Mouse (Mus musculus) kidney, embryonic 14.5 days (tissue): Measurements from ENCODE around the gene Prmt2. TPM values are rescaled to one million over a fixed set of nuclear protein-coding genes. Genes with fewer than 3 reads are reported as not detected.

Source experiments
- ATAC-seq: fragments of 200-750 bp; cut with Nextera tagmentation; 2 replicates; pipeline ENCODE4 v1.8.0; 2017; ENCODE audit warnings: moderate number of reproducible peaks, mild to moderate bottlenecking, moderate TSS enrichment, moderate library complexity; ENCODE audit not compliant: low FRiP score, low TSS enrichment
- H3K27ac ChIP-seq: fragments of 300-500 bp; sonication (generic); 2 replicates; pipeline ENCODE4 v1.5.1; 2014; ENCODE audit warnings: low read depth, mild to moderate bottlenecking, low read length, moderate library complexity, mixed read lengths
- H3K27me3 ChIP-seq: fragments of 300-500 bp; sonication (generic); 2 replicates; pipeline ENCODE4 v1.6.1; 2014; ENCODE audit warnings: mild to moderate bottlenecking, low read length; ENCODE audit not compliant: control insufficient read depth, insufficient read depth
- H3K36me3 ChIP-seq: fragments of 300-500 bp; sonication (generic); 2 replicates; pipeline ENCODE4 v1.6.1; 2014; ENCODE audit warnings: low read length, mixed read lengths; ENCODE audit not compliant: control insufficient read depth, insufficient read depth
- H3K4me1 ChIP-seq: fragments of 300-500 bp; sonication (generic); 2 replicates; pipeline ENCODE4 v1.6.1; 2014; ENCODE audit warnings: low read length, mixed read lengths; ENCODE audit not compliant: control insufficient read depth, insufficient read depth
- H3K4me2 ChIP-seq: fragments of 300-500 bp; sonication (generic); replicated peaks from 2 replicates; pipeline ENCODE4 v1.6.1; 2014; ENCODE audit warnings: low read depth, mild to moderate bottlenecking, low read length
- H3K4me3 ChIP-seq: fragments of 300-500 bp; sonication (generic); 2 replicates; pipeline ENCODE4 v1.5.1; 2014; ENCODE audit warnings: mild to moderate bottlenecking, low read length
- H3K9ac ChIP-seq: fragments of 300-500 bp; sonication (generic); 2 replicates; pipeline ENCODE4 v1.6.1; 2014; ENCODE audit warnings: low read depth, mild to moderate bottlenecking, low read length, moderate library complexity
- H3K9me3 ChIP-seq: fragments of 300-500 bp; sonication (generic); 2 replicates; pipeline ENCODE4 v1.6.1; 2016; ENCODE audit warnings: low read length; ENCODE audit not compliant: control insufficient read depth
- WGBS: fragments of 180-500 bp; shearing (Covaris S2); extraction: QIAGEN DNeasy Blood & Tissue Kit; methylation state at CpG from one replicate; pipeline ENCODE4 v1.1.7; 2014; 5-methylcytosine and 5-hydroxymethylcytosine counted together
- polyA plus RNA-seq: library from polyadenylated mRNA; unstranded; fragments of >200 nt; fragmentation: Nextera tagmentation; extraction: Ambion mirVana; gene quantifications from 2 replicates; pipeline ENCODE4 v1.2.1, GENCODE M21; 2014

Prmt2 gene
- polyA plus RNA-seq, 1 experiment from 2014 or later, result 57.6 TPM

DNA sequence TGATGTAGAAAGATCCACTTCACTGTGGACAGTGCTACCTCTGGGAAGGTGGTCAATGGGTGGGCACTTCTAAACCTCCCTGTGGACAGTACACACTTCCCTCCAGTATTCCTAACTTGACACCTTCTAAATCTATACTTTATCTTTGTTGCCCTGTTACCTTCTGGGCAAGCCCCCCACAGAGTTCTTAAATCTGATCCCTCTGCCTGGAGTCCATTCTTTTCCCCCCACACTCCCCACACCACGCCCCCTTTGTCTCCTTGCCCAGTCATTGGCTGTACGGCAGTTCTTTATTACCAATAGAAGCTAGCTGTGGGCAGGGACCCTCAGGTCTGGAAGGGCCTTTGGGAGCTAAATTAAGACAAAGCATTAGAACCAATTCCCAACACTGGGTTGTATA, 7.4 kb upstream of the Prmt2 start:
- Histone ChIP-seq H3K36me3 (no peaks in the 10 kb centered on the region), H3K4me2 (no peak overlapping the region), H3K9me3 (no peaks in the 10 kb centered on the region), H3K27me3 (no peaks in the 10 kb centered on the region), H3K4me1 (no peaks in the 10 kb centered on the region), H3K4me3 (no peak overlapping the region), H3K9ac (no peak overlapping the region), H3K27ac (no peak overlapping the region)
- WGBS, result 73% methylated on average over 2 of the region's 2 CpGs
- ATAC-seq, result no peak

DNA sequence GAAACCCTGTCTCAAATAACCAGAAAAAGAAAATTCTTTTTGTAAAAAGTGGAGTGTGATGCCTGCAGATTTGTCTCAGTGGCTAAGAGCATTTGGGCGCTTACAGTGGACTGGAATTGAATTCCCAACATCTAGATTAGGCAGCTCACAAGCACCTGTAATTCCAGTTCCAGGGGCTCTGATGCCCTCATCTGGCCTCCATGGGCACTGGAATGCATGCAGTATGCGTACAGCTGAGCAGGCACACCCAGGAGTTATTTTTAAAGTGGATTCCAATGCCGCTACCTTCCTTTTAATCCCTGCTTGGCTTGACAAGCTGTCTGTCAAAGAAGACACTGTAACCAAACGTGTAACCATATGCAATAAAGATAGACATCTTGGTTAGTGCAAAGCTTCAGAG, 1.7 kb upstream of the Prmt2 start:
- Histone ChIP-seq H3K4me3 (no peak overlapping the region), H3K36me3 (no peaks in the 10 kb centered on the region), H3K9me3 (no peaks in the 10 kb centered on the region), H3K4me2 (no peak overlapping the region), H3K9ac (no peak overlapping the region), H3K27me3 (no peaks in the 10 kb centered on the region), H3K4me1 (no peaks in the 10 kb centered on the region), H3K27ac (no peak overlapping the region)
- no peak for ATAC-seq
- WGBS, result 75% methylated on average over 4 of the region's 4 CpGs

DNA sequence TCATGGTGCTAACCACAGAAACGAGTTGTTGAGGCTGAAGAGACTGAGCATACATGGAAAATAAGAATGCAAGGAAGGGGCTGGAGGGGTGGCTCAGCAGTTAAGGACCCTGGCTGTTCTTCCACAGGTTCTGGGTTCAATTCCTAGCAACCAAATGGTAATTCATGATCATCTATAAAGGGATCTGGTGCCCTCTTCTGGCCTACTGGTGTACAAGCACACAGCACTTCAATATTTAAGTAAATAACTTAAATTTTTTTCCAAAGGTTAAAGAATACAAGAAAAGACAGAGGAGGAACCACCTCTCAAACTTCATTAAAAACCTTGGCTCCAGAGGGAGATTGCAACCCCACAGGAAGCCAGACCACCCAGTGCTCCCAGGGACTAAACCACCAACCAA, 8.0 kb downstream of the Prmt2 start:
- Histone ChIP-seq H3K27me3 (no peaks in the 10 kb centered on the region), H3K4me2 (no peak overlapping the region), H3K27ac (no peak overlapping the region), H3K9ac (no peak overlapping the region), H3K9me3 (no peaks in the 10 kb centered on the region), H3K4me1 (no peaks in the 10 kb centered on the region), H3K4me3 (no peak overlapping the region), H3K36me3 (peaks cover 9% of the 10 kb centered on the region; the same call in 1 of the 2 replicates)
- ATAC-seq, result no peak
- WGBS, result 76% methylated on average over 1 of the region's 1 CpGs

DNA sequence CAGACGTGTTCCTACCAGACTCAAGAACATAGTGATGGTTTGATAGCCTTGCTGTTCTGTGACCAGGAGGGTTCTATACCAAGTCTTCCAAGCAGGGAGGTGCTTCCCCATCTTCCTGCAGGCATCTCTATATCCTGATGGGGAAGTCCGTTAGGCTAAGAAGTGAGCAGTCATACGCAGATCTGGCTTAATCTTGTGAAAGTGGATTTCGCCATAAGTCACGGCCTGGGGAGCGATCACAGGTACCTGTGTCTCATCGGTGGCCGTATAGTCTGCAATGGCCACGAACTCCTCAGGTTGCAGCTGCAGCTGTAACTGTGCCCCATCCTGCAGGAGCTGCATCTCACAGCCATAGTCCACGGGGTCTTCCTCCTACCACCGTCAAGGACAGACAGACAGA, 11.7 kb downstream of the Prmt2 start:
- 96% methylated on average over 11 of the region's 11 CpGs for WGBS
- Histone ChIP-seq H3K36me3 (peaks cover 31% of the 10 kb centered on the region; the same call in 1 of the 2 replicates), H3K4me1 (no peaks in the 10 kb centered on the region), H3K4me2 (no peak overlapping the region), H3K27ac (no peak overlapping the region), H3K9me3 (no peaks in the 10 kb centered on the region), H3K27me3 (no peaks in the 10 kb centered on the region), H3K9ac (no peak overlapping the region), H3K4me3 (no peak overlapping the region)
- no peak for ATAC-seq

DNA sequence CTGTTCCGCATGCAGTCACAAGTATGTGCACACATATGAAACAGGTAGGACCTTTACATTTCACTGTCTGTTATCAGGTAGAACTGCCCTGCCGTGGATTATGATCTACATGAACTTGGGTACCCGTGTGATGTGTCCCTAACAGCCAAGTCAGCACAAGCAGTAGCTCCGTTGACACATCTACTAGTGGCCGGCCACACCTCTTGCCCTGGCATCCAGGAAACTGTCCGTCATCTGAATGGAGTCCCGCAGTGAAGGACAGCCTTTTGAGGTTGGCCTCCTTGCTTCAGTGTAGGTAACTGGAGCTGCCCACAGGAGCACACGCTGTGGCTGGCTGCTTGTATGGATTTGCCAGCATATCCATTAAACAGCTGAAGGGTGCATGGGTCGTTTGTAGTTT, 19.4 kb downstream of the Prmt2 start:
- H3K36me3 ChIP-seq, result peaks cover 50% of the 10 kb centered on the region

DNA sequence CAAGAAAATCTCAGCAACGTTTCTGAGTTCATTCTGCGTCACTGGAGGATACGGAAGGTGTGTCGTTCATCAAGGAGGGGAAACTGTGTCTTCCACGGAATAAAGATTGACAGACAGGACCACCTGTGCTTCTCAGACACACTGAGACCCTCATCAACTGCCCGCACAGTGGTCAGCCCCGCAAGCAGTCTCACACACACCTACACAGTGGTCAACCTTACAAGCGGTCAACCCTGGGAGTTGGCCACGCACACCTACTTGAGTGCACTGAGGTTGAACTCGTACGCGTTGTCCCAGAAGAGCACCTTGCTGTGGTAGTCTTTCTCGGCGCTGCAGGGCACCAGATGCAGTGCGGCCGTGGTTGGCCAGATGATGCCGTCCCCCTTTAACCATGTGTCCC, 20.6 kb downstream of the Prmt2 start:
- no peak for ATAC-seq
- Histone ChIP-seq H3K4me3 (no peak overlapping the region), H3K9me3 (peaks cover 9% of the 10 kb centered on the region), H3K36me3 (peaks cover 44% of the 10 kb centered on the region), H3K4me1 (no peaks in the 10 kb centered on the region), H3K27ac (no peak overlapping the region), H3K9ac (no peak overlapping the region), H3K4me2 (no peak overlapping the region), H3K27me3 (no peaks in the 10 kb centered on the region)
- 96% methylated on average over 17 of the region's 17 CpGs for whole genome bisulfite sequencing

More for the DNA sequence above, 19.4 kb downstream of the Prmt2 start:
- H3K4me1 ChIP-seq, result no peaks in the 10 kb centered on the region
- H3K27me3 ChIP-seq, result no peaks in the 10 kb centered on the region
- no peak for ATAC-seq
- WGBS, result 84% methylated on average over 9 of the region's 9 CpGs
- no peak overlapping the region for H3K4me3 ChIP-seq
- H3K4me2 ChIP-seq, result no peak overlapping the region
- no peak overlapping the region for H3K27ac ChIP-seq
- H3K9me3 ChIP-seq, result peaks cover 9% of the 10 kb centered on the region
- no peak overlapping the region for H3K9ac ChIP-seq

DNA sequence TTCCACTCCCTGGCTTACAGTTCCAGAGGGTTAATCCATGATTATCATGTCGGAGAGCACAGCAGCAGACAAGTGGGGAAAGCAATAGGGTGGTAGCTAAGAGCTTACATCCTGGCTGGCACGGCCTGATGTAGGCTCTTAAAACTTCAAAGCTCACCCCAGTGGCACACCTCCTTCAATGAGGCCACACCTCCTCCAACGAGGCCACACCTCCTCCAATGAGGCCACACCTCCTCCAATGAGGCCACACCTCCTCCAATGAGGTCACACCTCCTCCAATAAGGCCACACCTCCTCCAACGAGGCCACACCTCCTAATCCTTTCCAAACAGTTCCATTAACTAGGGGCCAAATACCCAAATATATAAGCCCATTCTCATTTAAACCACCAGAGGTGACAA, 23.5 kb downstream of the Prmt2 start:
- H3K27me3 ChIP-seq, result no peaks in the 10 kb centered on the region
- H3K36me3 ChIP-seq, result peaks cover 36% of the 10 kb centered on the region
- no peak overlapping the region for H3K9ac ChIP-seq
- H3K27ac ChIP-seq, result no peak overlapping the region
- no peaks in the 10 kb centered on the region for H3K4me1 ChIP-seq
- H3K9me3 ChIP-seq, result peaks cover 9% of the 10 kb centered on the region
- no peak for ATAC-seq
- WGBS, result 92% methylated on average over 4 of the region's 4 CpGs
- H3K4me2 ChIP-seq, result no peak overlapping the region
- no peak overlapping the region for H3K4me3 ChIP-seq

DNA sequence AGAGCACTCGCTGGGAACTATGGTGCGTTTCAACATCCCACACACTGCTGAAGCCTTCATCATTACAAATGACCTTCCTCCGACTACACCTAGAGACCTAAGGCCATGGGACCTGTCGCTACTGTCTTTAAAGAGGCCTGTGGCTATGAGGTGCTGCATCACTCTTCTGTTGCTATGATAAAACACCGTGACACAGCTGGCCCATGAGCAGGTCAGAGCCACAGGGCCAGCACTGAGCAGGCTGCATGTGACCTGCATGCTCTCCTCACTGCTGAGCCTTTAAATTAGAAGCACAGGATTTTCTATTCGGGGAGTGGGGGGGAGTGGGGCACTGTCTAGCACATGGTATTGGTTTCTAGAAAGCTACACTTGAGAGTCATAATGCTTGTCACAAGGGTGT, 25.5 kb downstream of the Prmt2 start:
- WGBS, result 96% methylated on average over 6 of the region's 6 CpGs
- H3K4me2 ChIP-seq, result no peak overlapping the region
- no peak for ATAC-seq

DNA sequence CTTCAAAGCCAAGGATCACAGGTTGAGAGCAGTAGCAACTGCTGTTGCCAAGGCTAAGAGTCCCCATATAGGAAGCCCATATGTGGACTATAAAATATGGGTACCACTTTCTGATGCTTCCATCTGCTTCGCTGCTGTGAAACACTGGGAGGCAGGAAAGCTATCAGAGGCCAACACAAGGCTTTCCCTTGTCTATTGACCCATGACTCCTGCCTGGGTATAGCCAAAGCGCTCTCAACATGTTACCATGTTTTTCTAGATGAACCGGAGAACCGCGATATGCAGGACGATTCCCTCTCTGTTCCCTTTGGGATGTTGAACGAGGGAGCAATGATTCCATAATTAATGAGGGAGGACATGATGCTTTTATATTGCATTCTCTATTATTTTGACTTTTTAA, 26.9 kb downstream of the Prmt2 start:
- Histone ChIP-seq H3K4me2 (no peak overlapping the region), H3K9me3 (peaks cover 9% of the 10 kb centered on the region), H3K9ac (no peak overlapping the region), H3K27me3 (no peaks in the 10 kb centered on the region), H3K4me3 (no peak overlapping the region), H3K36me3 (peaks cover 35% of the 10 kb centered on the region), H3K4me1 (no peaks in the 10 kb centered on the region), H3K27ac (no peak overlapping the region)
- 94% methylated on average over 7 of the region's 7 CpGs for WGBS
- no peak for ATAC-seq

More for the DNA sequence above, 25.5 kb downstream of the Prmt2 start:
- peaks cover 43% of the 10 kb centered on the region for H3K36me3 ChIP-seq
- no peak overlapping the region for H3K9ac ChIP-seq
- H3K9me3 ChIP-seq, result peaks cover 9% of the 10 kb centered on the region
- H3K27me3 ChIP-seq, result no peaks in the 10 kb centered on the region
- no peaks in the 10 kb centered on the region for H3K4me1 ChIP-seq
- no peak overlapping the region for H3K4me3 ChIP-seq
- H3K27ac ChIP-seq, result no peak overlapping the region
